Mouse (Mus musculus): ENCODE data around the gene Elof1.

GRCm38 (mm10) chr9:22089281-22089680, 27.7 kb downstream of the Elof1 start:
- TF ChIP-seq CTCF (IDR thresholded peaks at IDR 0.05; ENCODE audit: low read depth, low read length) (no peak), POLR2A (IDR thresholded peaks at IDR 0.05; ENCODE audit: insufficient read depth, low read length) (no peak)

All from ES-Bruce4 (cell line).